Mouse (Mus musculus) forebrain, embryonic 14.5 days (tissue): ENCODE results near the gene Edem1. TPM values are rescaled to one million over a fixed set of nuclear protein-coding genes. Genes with fewer than 3 reads are reported as not detected.

Source experiments
- ATAC-seq: fragments of 200-750 bp; cut with Nextera tagmentation; 2 replicates; pipeline ENCODE4 v1.8.0; 2017; ENCODE audit warnings: mild to moderate bottlenecking, moderate library complexity
- DNase-seq: peaks from one replicate; pipeline ENCODE4 v3.0.0-alpha.2; 2015; ENCODE audit warnings: low spot score
- H3K27ac ChIP-seq: fragments of 300-500 bp; sonication (generic); 2 replicates; pipeline ENCODE4 v1.5.1; 2014; ENCODE audit warnings: low read depth, mild to moderate bottlenecking, control low read depth, low read length, moderate library complexity
- H3K27me3 ChIP-seq: fragments of 300-500 bp; sonication (generic); replicated peaks from 2 replicates; pipeline ENCODE4 v1.6.1; 2014; ENCODE audit warnings: low read length, control low read depth, mixed read lengths; ENCODE audit not compliant: control insufficient read depth, insufficient read depth
- H3K36me3 ChIP-seq: fragments of 300-500 bp; sonication (generic); 2 replicates; pipeline ENCODE4 v1.6.1; 2014; ENCODE audit warnings: low read length, control low read depth; ENCODE audit not compliant: control insufficient read depth, insufficient read depth
- H3K4me1 ChIP-seq: fragments of 300-500 bp; sonication (generic); 2 replicates; pipeline ENCODE4 v1.6.1; 2014; ENCODE audit warnings: antibody characterized with exemption, low read length, control low read depth; ENCODE audit not compliant: control insufficient read depth, insufficient read depth
- H3K4me2 ChIP-seq: fragments of 300-500 bp; sonication (generic); 2 replicates; pipeline ENCODE4 v1.6.1; 2014; ENCODE audit warnings: mild to moderate bottlenecking, control low read depth, low read length
- H3K4me3 ChIP-seq: fragments of 300-500 bp; sonication (generic); 2 replicates; pipeline ENCODE4 v1.5.1; 2014; ENCODE audit warnings: low read depth, low read length, control low read depth
- H3K9ac ChIP-seq: fragments of 300-500 bp; sonication (generic); 2 replicates; pipeline ENCODE4 v1.6.1; 2014; ENCODE audit warnings: mild to moderate bottlenecking, low read length, control low read depth, moderate library complexity
- H3K9me3 ChIP-seq: fragments of 300-500 bp; sonication (generic); replicated peaks from 2 replicates; pipeline ENCODE4 v1.6.1; 2016; ENCODE audit warnings: low read length, control low read depth, mixed read lengths; ENCODE audit not compliant: control insufficient read depth
- WGBS: fragments of 180-500 bp; shearing (Covaris S2); extraction: QIAGEN DNeasy Blood & Tissue Kit; methylation state at CpG from one replicate; pipeline ENCODE4 v1.1.7; 2014; 5-methylcytosine and 5-hydroxymethylcytosine counted together
- polyA plus RNA-seq: library from polyadenylated mRNA; unstranded; fragments of >200 nt; fragmentation: Nextera tagmentation; extraction: Ambion mirVana; gene quantifications from 2 replicates; pipeline ENCODE4 v1.2.1, GENCODE M21; 2014

The Edem1 gene
- polyA plus RNA-seq, 1 experiment from 2014 or later, result 7.5 TPM

DNA sequence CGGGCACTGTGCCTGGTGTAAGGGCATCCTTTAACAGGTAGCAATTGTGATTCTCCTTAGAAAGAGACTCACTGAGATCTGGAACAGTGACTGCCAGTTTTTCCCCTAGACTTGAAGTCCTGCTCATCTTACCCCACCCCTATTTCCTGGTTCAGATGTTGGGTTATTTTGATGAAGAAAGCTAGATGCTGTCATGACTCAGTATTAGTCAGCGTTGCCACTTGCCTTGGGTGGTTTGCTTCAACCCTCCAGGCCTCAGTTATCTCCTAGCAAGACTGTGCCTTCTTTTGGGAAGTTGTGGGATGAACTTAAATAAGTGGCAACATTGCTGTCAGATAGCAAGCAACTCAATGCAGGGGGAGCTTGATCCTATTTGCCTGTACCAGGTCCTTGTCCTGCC, 66.7 kb downstream of the Edem1 start:
- Histone ChIP-seq H3K36me3 (no peaks in the 10 kb centered on the region), H3K9me3 (no peaks in the 10 kb centered on the region), H3K4me1 (no peaks in the 10 kb centered on the region), H3K4me2 (no peak overlapping the region), H3K27ac (no peak overlapping the region), H3K4me3 (no peak overlapping the region), H3K27me3 (no peaks in the 10 kb centered on the region), H3K9ac (no peak overlapping the region)
- ATAC-seq (no peak), DNase-seq (no peak)
- 94% methylated on average over 2 of the region's 2 CpGs for WGBS

DNA sequence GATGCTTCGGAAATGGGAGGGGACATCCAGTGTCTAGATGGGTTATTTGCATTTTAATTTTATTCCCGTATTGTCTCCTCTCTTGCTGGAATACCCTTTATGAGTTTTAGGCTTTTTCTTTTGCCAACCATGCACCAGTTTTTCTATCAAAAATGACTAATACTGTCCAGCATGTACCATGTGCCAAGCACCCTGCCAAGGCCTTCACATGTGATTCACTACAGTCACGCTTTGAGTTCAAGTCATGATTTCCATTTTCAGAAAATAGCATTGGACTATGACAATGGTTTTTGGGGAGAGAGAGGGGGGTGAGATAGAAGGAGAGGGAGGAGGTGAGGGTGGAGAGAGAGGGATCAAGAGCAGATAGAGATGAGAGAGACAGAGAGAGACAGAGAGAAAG, 67.5 kb downstream of the Edem1 start:
- no peak overlapping the region for H3K9ac ChIP-seq
- H3K36me3 ChIP-seq, result no peaks in the 10 kb centered on the region
- H3K4me3 ChIP-seq, result no peak overlapping the region
- no peaks in the 10 kb centered on the region for H3K27me3 ChIP-seq
- no peak overlapping the region for H3K27ac ChIP-seq
- DNase-seq (no peak), ATAC-seq (no peak)
- no peaks in the 10 kb centered on the region for H3K9me3 ChIP-seq
- no peaks in the 10 kb centered on the region for H3K4me1 ChIP-seq
- 73% methylated on average over 3 of the region's 3 CpGs for WGBS
- H3K4me2 ChIP-seq, result no peak overlapping the region

- H3K27ac ChIP-seq, result no peak overlapping the region
- DNase-seq (no peak), ATAC-seq (no peak)
- no peak overlapping the region for H3K4me3 ChIP-seq
- no peaks in the 10 kb centered on the region for H3K36me3 ChIP-seq
- no peaks in the 10 kb centered on the region for H3K4me1 ChIP-seq
- H3K9ac ChIP-seq, result no peak overlapping the region
- 88% methylated on average over 8 of the region's 8 CpGs for WGBS
- H3K9me3 ChIP-seq, result no peaks in the 10 kb centered on the region
- H3K4me2 ChIP-seq, result no peak overlapping the region
- no peaks in the 10 kb centered on the region for H3K27me3 ChIP-seq
Measured at GRCm38 (mm10) chr6:108896525-108897087, 68.2 kb downstream of the Edem1 start.

- WGBS, result 85% methylated on average over 2 of the region's 2 CpGs
- DNase-seq (no peak), ATAC-seq (no peak)
- Histone ChIP-seq H3K4me2 (no peak overlapping the region), H3K9me3 (no peaks in the 10 kb centered on the region), H3K27ac (no peak overlapping the region), H3K27me3 (no peaks in the 10 kb centered on the region), H3K4me1 (no peaks in the 10 kb centered on the region), H3K36me3 (no peaks in the 10 kb centered on the region), H3K9ac (no peak overlapping the region), H3K4me3 (no peak overlapping the region)
Measured at GRCm38 (mm10) chr6:108899231-108899630, 70.8 kb downstream of the Edem1 start.

DNA sequence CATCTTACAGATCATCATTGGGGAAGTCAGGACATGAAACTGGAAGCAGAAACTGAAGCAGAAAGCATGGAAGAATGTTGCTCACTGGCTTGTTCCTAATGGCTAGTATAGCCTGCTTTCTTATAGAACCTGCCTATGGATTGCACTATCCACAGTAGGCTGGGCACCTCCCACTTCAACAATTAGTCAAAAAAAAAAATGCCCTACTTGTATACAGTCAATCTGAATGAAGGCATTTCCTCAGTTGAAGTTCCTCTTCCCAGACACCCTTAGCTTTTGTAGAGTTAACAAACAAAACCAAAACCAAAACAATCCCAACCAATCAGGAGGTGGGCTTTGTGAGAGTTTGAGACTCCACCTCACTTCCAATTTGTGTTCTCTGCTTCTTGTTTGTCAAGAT, 73.7 kb downstream of the Edem1 start:
- no peak overlapping the region for H3K4me2 ChIP-seq
- no peaks in the 10 kb centered on the region for H3K9me3 ChIP-seq
- H3K36me3 ChIP-seq, result no peaks in the 10 kb centered on the region
- no peak overlapping the region for H3K9ac ChIP-seq
- no peaks in the 10 kb centered on the region for H3K4me1 ChIP-seq
- DNase-seq (no peak), ATAC-seq (no peak)
- no peak overlapping the region for H3K27ac ChIP-seq
- H3K4me3 ChIP-seq, result no peak overlapping the region
- no peaks in the 10 kb centered on the region for H3K27me3 ChIP-seq

DNA sequence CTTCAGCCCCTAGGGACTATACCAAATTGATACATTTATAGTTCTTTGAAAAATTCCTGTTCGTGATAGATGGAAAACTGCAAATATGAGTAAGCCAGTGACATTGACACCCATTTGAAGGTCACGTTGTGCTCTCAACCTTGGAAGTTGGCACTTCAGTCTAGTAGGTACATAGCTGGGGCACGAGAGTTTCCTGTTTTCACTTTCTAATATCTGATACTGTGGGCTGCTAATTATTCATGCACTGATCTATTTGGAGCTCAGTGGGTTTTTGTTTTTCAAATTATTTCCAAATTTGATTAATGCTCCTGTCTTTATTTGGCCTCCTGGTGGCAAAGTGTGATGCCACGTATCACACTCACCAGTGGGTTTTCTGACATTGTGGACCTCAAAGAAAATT, 74.8 kb downstream of the Edem1 start:
- Histone ChIP-seq H3K36me3 (no peaks in the 10 kb centered on the region), H3K27ac (no peak overlapping the region), H3K4me2 (no peak overlapping the region), H3K27me3 (no peaks in the 10 kb centered on the region), H3K9ac (no peak overlapping the region), H3K9me3 (no peaks in the 10 kb centered on the region), H3K4me3 (no peak overlapping the region), H3K4me1 (no peaks in the 10 kb centered on the region)
- ATAC-seq, result no peak
- DNase-seq, result no peak
- 85% methylated on average over 4 of the region's 4 CpGs for WGBS

GRCm38 (mm10) chr6:108906539-108906938, 78.1 kb downstream of the Edem1 start:
- ATAC-seq (no peak), DNase-seq (no peak)
- H3K9me3 ChIP-seq, result no peaks in the 10 kb centered on the region
- no peak overlapping the region for H3K4me3 ChIP-seq
- H3K36me3 ChIP-seq, result no peaks in the 10 kb centered on the region
- H3K4me2 ChIP-seq, result no peak overlapping the region
- no peaks in the 10 kb centered on the region for H3K27me3 ChIP-seq
- 59% methylated on average over 1 of the region's 1 CpGs for WGBS
- no peak overlapping the region for H3K9ac ChIP-seq
- no peaks in the 10 kb centered on the region for H3K4me1 ChIP-seq
- H3K27ac ChIP-seq, result no peak overlapping the region

Other genes starting within 250 kb of the Edem1 start
- 5.0 and 6.7 TPM in 2 replicates for gene Bhlhe40, start 168.0 kb upstream of the Edem1 start, polyA plus RNA-seq
- gene Arl8b, start 45.5 kb upstream of the Edem1 start, polyA plus RNA-seq, result 93.8 and 103 TPM in 2 replicates